Mouse (Mus musculus): ENCODE measurements at regions not wholly inside any gene's neighbourhood (a gene's known extent, or its start where the extent isn't known, plus 50 kb on each side); places are given as distances from the start of the nearest gene placed in this dataset.

GRCm38 (mm10) chr10:115664567-115664966 lies 77.0 kb upstream of the Lgr5 start:
- Histone ChIP-seq H3K9ac (no peak overlapping the region), H3K4me1 (no peaks in the 10 kb centered on the region), H3K4me3 (replicated peaks) (peak overlapping the region; percentile 13; the same call in 1 of the 2 replicates), H3K36me3 (no peaks in the 10 kb centered on the region), H3K27me3 (no peaks in the 10 kb centered on the region), H3K27ac (no peak overlapping the region), H3K9me3 (replicated peaks) (no peaks in the 10 kb centered on the region), H3K4me2 (peak overlapping the region; percentile 47)
- ATAC-seq (replicated peaks; ENCODE audit: low FRiP score): peak; percentile 66; the same call in 1 of the 2 replicates
- 57% methylated on average over 19 of the region's 19 CpGs for WGBS

GRCm38 (mm10) chr10:115676661-115677060 lies 89.1 kb upstream of the Lgr5 start:
- H3K4me1 ChIP-seq: no peaks in the 10 kb centered on the region
- H3K36me3 ChIP-seq: no peaks in the 10 kb centered on the region
- H3K4me3 ChIP-seq (replicated peaks): no peak overlapping the region
- H3K4me2 ChIP-seq: no peak overlapping the region
- no peak overlapping the region for H3K9ac ChIP-seq
- H3K9me3 ChIP-seq (replicated peaks): no peaks in the 10 kb centered on the region
- no peak overlapping the region for H3K27ac ChIP-seq
- H3K27me3 ChIP-seq: no peaks in the 10 kb centered on the region
- no peak for ATAC-seq (replicated peaks; ENCODE audit: low FRiP score)
- 87% methylated on average over 2 of the region's 2 CpGs for WGBS

- H3K9ac ChIP-seq: no peak overlapping the region
- H3K4me2 ChIP-seq: no peak overlapping the region
- no peak overlapping the region for H3K27ac ChIP-seq
- H3K9me3 ChIP-seq (replicated peaks): no peaks in the 10 kb centered on the region
- no peak overlapping the region for H3K4me3 ChIP-seq (replicated peaks)
- H3K27me3 ChIP-seq: no peaks in the 10 kb centered on the region
- H3K4me1 ChIP-seq: no peaks in the 10 kb centered on the region
- no peak for ATAC-seq (replicated peaks; ENCODE audit: low FRiP score)
- H3K36me3 ChIP-seq: no peaks in the 10 kb centered on the region
- 61% methylated on average over 6 of the region's 6 CpGs for WGBS
Observed at GRCm38 (mm10) chr10:115681115-115681514, 93.5 kb upstream of the Lgr5 start.

GRCm38 (mm10) chr10:115691939-115692338 lies 104.4 kb upstream of the Lgr5 start:
- Histone ChIP-seq H3K4me3 (replicated peaks) (no peak overlapping the region), H3K4me2 (no peak overlapping the region), H3K9ac (no peak overlapping the region), H3K27me3 (no peaks in the 10 kb centered on the region), H3K9me3 (replicated peaks) (no peaks in the 10 kb centered on the region), H3K4me1 (no peaks in the 10 kb centered on the region), H3K36me3 (no peaks in the 10 kb centered on the region), H3K27ac (no peak overlapping the region)
- 90% methylated on average over 4 of the region's 4 CpGs for WGBS
- ATAC-seq (replicated peaks; ENCODE audit: low FRiP score): no peak

GRCm38 (mm10) chr10:115693986-115694833 lies 106.6 kb upstream of the Lgr5 start:
- no peaks in the 10 kb centered on the region for H3K36me3 ChIP-seq
- H3K9me3 ChIP-seq (replicated peaks): no peaks in the 10 kb centered on the region
- 88% methylated on average over 22 of the region's 22 CpGs for WGBS
- no peaks in the 10 kb centered on the region for H3K27me3 ChIP-seq
- no peak overlapping the region for H3K4me2 ChIP-seq
- no peak overlapping the region for H3K4me3 ChIP-seq (replicated peaks)
- no peak overlapping the region for H3K27ac ChIP-seq
- H3K4me1 ChIP-seq: no peaks in the 10 kb centered on the region
- no peak overlapping the region for H3K9ac ChIP-seq
- ATAC-seq (replicated peaks; ENCODE audit: low FRiP score): no peak

GRCm38 (mm10) chr10:115702358-115702757 lies 114.3 kb upstream of the Tspan8 start:
- WGBS: 76% methylated on average over 3 of the region's 3 CpGs
- Histone ChIP-seq H3K36me3 (no peaks in the 10 kb centered on the region), H3K4me1 (no peaks in the 10 kb centered on the region), H3K27me3 (no peaks in the 10 kb centered on the region), H3K4me3 (replicated peaks) (no peak overlapping the region), H3K9me3 (replicated peaks) (no peaks in the 10 kb centered on the region), H3K27ac (no peak overlapping the region), H3K9ac (no peak overlapping the region), H3K4me2 (no peak overlapping the region)
- ATAC-seq (replicated peaks; ENCODE audit: low FRiP score): no peak

GRCm38 (mm10) chr10:115708623-115709022 lies 108.0 kb upstream of the Tspan8 start:
- 55% methylated on average over 14 of the region's 14 CpGs for WGBS
- H3K4me3 ChIP-seq (replicated peaks): no peak overlapping the region
- H3K9ac ChIP-seq: no peak overlapping the region
- H3K27ac ChIP-seq: no peak overlapping the region
- H3K36me3 ChIP-seq: no peaks in the 10 kb centered on the region
- peak overlapping the region; percentile 37; the same call in 1 of the 2 replicates for H3K4me2 ChIP-seq
- ATAC-seq (replicated peaks; ENCODE audit: low FRiP score): no peak
- no peaks in the 10 kb centered on the region for H3K9me3 ChIP-seq (replicated peaks)
- H3K4me1 ChIP-seq: no peaks in the 10 kb centered on the region
- no peaks in the 10 kb centered on the region for H3K27me3 ChIP-seq

- WGBS: 58% methylated on average over 6 of the region's 6 CpGs
- Histone ChIP-seq H3K27me3 (no peaks in the 10 kb centered on the region), H3K27ac (no peak overlapping the region), H3K4me1 (0 out of 2 replicates have a peak, but pooled peaks cover 3% of the 10 kb centered on the region), H3K4me3 (replicated peaks) (no peak overlapping the region), H3K4me2 (no peak overlapping the region), H3K36me3 (no peaks in the 10 kb centered on the region), H3K9me3 (replicated peaks) (no peaks in the 10 kb centered on the region), H3K9ac (no peak overlapping the region)
- no peak for ATAC-seq (replicated peaks; ENCODE audit: low FRiP score)
Observed at GRCm38 (mm10) chr10:115713896-115714295, 102.7 kb upstream of the Tspan8 start.

GRCm38 (mm10) chr10:115716178-115716577 lies 100.5 kb upstream of the Tspan8 start:
- Histone ChIP-seq H3K9ac (no peak overlapping the region), H3K4me3 (replicated peaks) (no peak overlapping the region), H3K4me1 (0 out of 2 replicates have a peak, but pooled peaks cover 3% of the 10 kb centered on the region), H3K27me3 (no peaks in the 10 kb centered on the region), H3K4me2 (no peak overlapping the region), H3K9me3 (replicated peaks) (no peaks in the 10 kb centered on the region), H3K27ac (no peak overlapping the region), H3K36me3 (no peaks in the 10 kb centered on the region)
- no peak; the same call in 1 of the 2 replicates for ATAC-seq (replicated peaks; ENCODE audit: low FRiP score)
- WGBS: 39% methylated on average over 9 of the region's 9 CpGs

GRCm38 (mm10) chr10:115717064-115717463 lies 99.6 kb upstream of the Tspan8 start:
- 0 out of 2 replicates have a peak, but pooled peaks cover 3% of the 10 kb centered on the region for H3K4me1 ChIP-seq
- 95% methylated on average over 8 of the region's 8 CpGs for WGBS
- H3K9ac ChIP-seq: no peak overlapping the region
- no peak overlapping the region for H3K4me3 ChIP-seq (replicated peaks)
- H3K27ac ChIP-seq: no peak overlapping the region
- no peak for ATAC-seq (replicated peaks; ENCODE audit: low FRiP score)
- no peaks in the 10 kb centered on the region for H3K9me3 ChIP-seq (replicated peaks)
- H3K4me2 ChIP-seq: no peak overlapping the region
- no peaks in the 10 kb centered on the region for H3K27me3 ChIP-seq
- no peaks in the 10 kb centered on the region for H3K36me3 ChIP-seq

GRCm38 (mm10) chr10:115722589-115722988 lies 94.0 kb upstream of the Tspan8 start:
- 85% methylated on average over 3 of the region's 3 CpGs for WGBS
- H3K27ac ChIP-seq: no peak overlapping the region
- no peaks in the 10 kb centered on the region for H3K36me3 ChIP-seq
- H3K27me3 ChIP-seq: no peaks in the 10 kb centered on the region
- H3K9me3 ChIP-seq (replicated peaks): no peaks in the 10 kb centered on the region
- ATAC-seq (replicated peaks; ENCODE audit: low FRiP score): no peak
- H3K4me1 ChIP-seq: no peaks in the 10 kb centered on the region
- no peak overlapping the region for H3K4me3 ChIP-seq (replicated peaks)
- H3K9ac ChIP-seq: no peak overlapping the region
- H3K4me2 ChIP-seq: no peak overlapping the region

GRCm38 (mm10) chr10:115742634-115743347 lies 73.8 kb upstream of the Tspan8 start:
- Histone ChIP-seq H3K9me3 (replicated peaks) (no peaks in the 10 kb centered on the region; the same call in 1 of the 2 replicates), H3K36me3 (no peaks in the 10 kb centered on the region), H3K27me3 (no peaks in the 10 kb centered on the region), H3K4me3 (replicated peaks) (no peak overlapping the region), H3K4me1 (no peaks in the 10 kb centered on the region), H3K9ac (no peak overlapping the region), H3K4me2 (no peak overlapping the region), H3K27ac (no peak overlapping the region)
- 89% methylated on average over 10 of the region's 10 CpGs for WGBS
- no peak for ATAC-seq (replicated peaks; ENCODE audit: low FRiP score)

Data from kidney, embryonic 15.5 days (tissue).